Mouse (Mus musculus) right cerebral cortex, adult 18-20 months (tissue): ENCODE measurements around the gene Olfr480.

Source experiments
- DNase-seq: peaks from one replicate; pipeline ENCODE4 v3.0.0; 2022; ENCODE audit warnings: mixed read lengths

Gene Olfr480

GRCm38 (mm10) chr7:108067246-108067645 is at the start of gene Olfr480:
TSS of gene Olfr480 (minus strand) at chr7:108067346.
- DNase-seq, result no peak

- DNase-seq, result no peak
Observed at GRCm38 (mm10) chr7:108100549-108100948, 33.4 kb upstream of the Olfr480 start, which contains the start of gene Olfr483. TSS of gene Olfr483 (plus strand) at chr7:108100849.

GRCm38 (mm10) chr7:108097486-108097885 is 30.3 kb upstream of the Olfr480 start, which contains the start of gene Olfr482:
TSS of gene Olfr482 (minus strand) at chr7:108097586.
- DNase-seq, result no peak

- no peak for DNase-seq
Observed at GRCm38 (mm10) chr7:108079555-108079954, 12.4 kb upstream of the Olfr480 start, which contains the start of gene Olfr481. TSS of gene Olfr481 (plus strand) at chr7:108079855.

GRCm38 (mm10) chr7:108050393-108050792 is 16.8 kb downstream of the Olfr480 start, which contains the start of gene Olfr479:
TSS of gene Olfr479 (plus strand) at chr7:108050693.
- no peak for DNase-seq

GRCm38 (mm10) chr7:108033889-108034288 is 33.3 kb downstream of the Olfr480 start, which contains the start of gene Olfr478:
TSS of gene Olfr478 (minus strand) at chr7:108033989.
- no peak for DNase-seq
